Mouse (Mus musculus): ENCODE data around the gene Eml4. TPM values are rescaled to one million over a fixed set of nuclear protein-coding genes. Genes with fewer than 3 reads are reported as not detected.

Eml4 gene
- polyA plus RNA-seq, 1 experiment from 2014 or later = 24.4 TPM

DNA sequence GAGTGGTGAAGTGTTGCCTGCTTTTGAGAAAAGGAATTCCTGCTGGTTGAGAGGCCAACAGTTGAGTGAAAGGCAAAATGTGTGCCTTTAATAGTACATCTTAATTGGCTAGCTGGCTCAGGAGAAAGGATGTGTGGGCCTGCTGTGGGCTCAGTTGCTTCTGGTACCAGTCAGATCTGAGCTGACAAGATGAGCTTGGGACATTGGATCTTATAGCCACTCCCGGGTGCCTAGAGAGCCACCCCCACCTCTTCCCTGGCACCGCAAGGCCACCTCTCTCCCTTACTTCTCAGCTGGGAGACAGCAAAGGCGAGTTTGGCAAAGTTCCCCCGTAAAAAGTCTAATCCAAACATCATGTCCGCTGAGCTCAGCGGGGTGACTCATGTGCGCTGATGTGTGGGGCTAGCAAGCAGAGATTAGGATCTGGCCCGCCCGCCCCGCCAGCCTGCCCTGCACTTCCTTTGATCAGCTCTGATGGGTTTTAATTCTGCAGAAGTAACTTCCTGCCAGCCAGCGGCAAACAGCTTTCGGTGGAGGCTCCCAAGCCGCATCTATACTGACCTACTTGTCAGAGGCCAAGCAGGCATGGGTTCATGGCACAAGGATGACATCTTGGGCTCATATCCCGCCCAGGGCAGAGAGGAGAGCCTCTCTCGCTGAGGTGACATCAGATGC, 38.4 kb upstream of the Eml4 start:
- H3K4me3 ChIP-seq (ENCODE audit: low read depth, low read length) = 0 out of 2 replicates have a peak overlapping the region, but pooled peaks have one; percentile 4
- H3K36me3 ChIP-seq (ENCODE audit: control insufficient read depth, insufficient read depth, low read length) = no peaks in the 10 kb centered on the region
- whole genome bisulfite sequencing (ENCODE audit: insufficient replicate concordance) = 7% methylated on average over 15 of the region's 15 CpGs
- H3K4me1 ChIP-seq (ENCODE audit: control insufficient read depth, insufficient read depth, low read length) = peaks cover 29% of the 10 kb centered on the region
- no peak overlapping the region for H3K9ac ChIP-seq (ENCODE audit: low read depth, low read length)
- ATAC-seq (replicated peaks; ENCODE audit: insufficient number of reproducible peaks, low FRiP score, low TSS enrichment) = peak; percentile 49; the same call in 1 of the 2 replicates
- H3K4me2 ChIP-seq = peak overlapping the region; percentile 38
- H3K9me3 ChIP-seq (replicated peaks; ENCODE audit: control insufficient read depth, low read length) = no peaks in the 10 kb centered on the region
- H3K27me3 ChIP-seq (ENCODE audit: control insufficient read depth, insufficient read depth, low read length) = no peaks in the 10 kb centered on the region
- peak overlapping the region; percentile 50; the same call in 1 of the 2 replicates for H3K27ac ChIP-seq (ENCODE audit: low read depth, low read length)

DNA sequence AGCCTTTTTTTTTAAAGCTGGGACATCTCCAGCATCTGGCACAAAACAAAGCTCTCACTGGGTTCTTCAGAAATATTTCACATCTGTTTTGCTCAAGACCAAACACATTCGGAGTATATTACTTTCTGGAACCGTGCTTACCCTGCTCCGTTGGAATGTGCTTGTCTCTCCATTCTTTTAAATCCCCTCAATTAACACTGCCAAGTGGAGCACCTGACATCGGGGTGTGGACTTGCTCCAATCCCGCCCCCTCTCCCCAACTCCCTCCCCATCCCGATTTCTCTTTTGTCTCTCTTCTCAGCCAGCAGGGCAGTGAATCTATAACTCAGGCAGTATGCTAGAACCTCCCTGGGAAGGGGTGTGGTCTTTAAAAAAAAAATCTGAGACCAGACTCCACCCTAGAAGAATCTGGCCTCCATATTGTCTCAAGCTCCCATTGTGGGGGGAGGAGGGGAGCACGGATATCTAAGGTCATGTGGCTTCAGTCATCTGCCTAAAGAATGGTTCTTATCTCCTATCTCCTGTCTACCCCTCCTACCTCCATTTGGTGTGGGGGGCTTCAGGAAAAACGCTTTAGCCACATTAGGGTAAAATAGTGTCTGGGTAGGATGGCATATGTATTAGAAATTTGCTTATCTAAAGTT, 37.6 kb upstream of the Eml4 start:
- Histone ChIP-seq H3K9me3 (replicated peaks; ENCODE audit: control insufficient read depth, low read length) (no peaks in the 10 kb centered on the region), H3K27ac (ENCODE audit: low read depth, low read length) (peak overlapping the region; percentile 36; the same call in 1 of the 2 replicates), H3K27me3 (ENCODE audit: control insufficient read depth, insufficient read depth, low read length) (no peaks in the 10 kb centered on the region), H3K9ac (ENCODE audit: low read depth, low read length) (no peak overlapping the region), H3K36me3 (ENCODE audit: control insufficient read depth, insufficient read depth, low read length) (no peaks in the 10 kb centered on the region), H3K4me2 (no peak overlapping the region; the same call in 1 of the 2 replicates), H3K4me3 (ENCODE audit: low read depth, low read length) (no peak overlapping the region), H3K4me1 (ENCODE audit: control insufficient read depth, insufficient read depth, low read length) (peaks cover 29% of the 10 kb centered on the region)
- ATAC-seq (replicated peaks; ENCODE audit: insufficient number of reproducible peaks, low FRiP score, low TSS enrichment) = no peak
- 21% methylated on average over 8 of the region's 8 CpGs for WGBS (ENCODE audit: insufficient replicate concordance)

DNA sequence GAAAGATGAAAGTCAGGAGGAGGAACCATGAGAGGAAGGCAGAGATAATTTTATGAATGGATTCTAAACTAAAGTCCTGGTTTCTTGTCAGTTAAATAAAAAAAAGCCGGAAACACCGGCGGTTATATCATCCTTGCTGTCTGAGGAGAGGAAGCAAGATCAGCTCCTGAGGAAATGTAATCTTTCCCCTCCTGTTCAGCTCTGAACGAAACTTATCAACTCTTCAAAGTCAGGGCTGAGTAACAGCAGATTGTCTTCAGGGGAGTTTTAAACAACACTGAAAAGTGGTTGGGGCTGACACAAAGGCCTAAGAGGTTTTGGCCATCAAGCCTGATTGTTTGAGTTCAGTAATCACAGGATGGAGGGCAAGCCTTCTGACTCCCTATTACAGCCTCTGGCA, 35.3 kb upstream of the Eml4 start:
- Histone ChIP-seq H3K27me3 (ENCODE audit: control insufficient read depth, insufficient read depth, low read length) (no peaks in the 10 kb centered on the region), H3K4me2 (no peak overlapping the region), H3K9ac (ENCODE audit: low read depth, low read length) (no peak overlapping the region), H3K36me3 (ENCODE audit: control insufficient read depth, insufficient read depth, low read length) (no peaks in the 10 kb centered on the region), H3K4me1 (ENCODE audit: control insufficient read depth, insufficient read depth, low read length) (peaks cover 24% of the 10 kb centered on the region), H3K9me3 (replicated peaks; ENCODE audit: control insufficient read depth, low read length) (no peaks in the 10 kb centered on the region; the same call in 1 of the 2 replicates), H3K27ac (ENCODE audit: low read depth, low read length) (no peak overlapping the region), H3K4me3 (ENCODE audit: low read depth, low read length) (no peak overlapping the region)
- 22% methylated on average over 4 of the region's 4 CpGs for WGBS (ENCODE audit: insufficient replicate concordance)
- ATAC-seq (replicated peaks; ENCODE audit: insufficient number of reproducible peaks, low FRiP score, low TSS enrichment) = no peak

DNA sequence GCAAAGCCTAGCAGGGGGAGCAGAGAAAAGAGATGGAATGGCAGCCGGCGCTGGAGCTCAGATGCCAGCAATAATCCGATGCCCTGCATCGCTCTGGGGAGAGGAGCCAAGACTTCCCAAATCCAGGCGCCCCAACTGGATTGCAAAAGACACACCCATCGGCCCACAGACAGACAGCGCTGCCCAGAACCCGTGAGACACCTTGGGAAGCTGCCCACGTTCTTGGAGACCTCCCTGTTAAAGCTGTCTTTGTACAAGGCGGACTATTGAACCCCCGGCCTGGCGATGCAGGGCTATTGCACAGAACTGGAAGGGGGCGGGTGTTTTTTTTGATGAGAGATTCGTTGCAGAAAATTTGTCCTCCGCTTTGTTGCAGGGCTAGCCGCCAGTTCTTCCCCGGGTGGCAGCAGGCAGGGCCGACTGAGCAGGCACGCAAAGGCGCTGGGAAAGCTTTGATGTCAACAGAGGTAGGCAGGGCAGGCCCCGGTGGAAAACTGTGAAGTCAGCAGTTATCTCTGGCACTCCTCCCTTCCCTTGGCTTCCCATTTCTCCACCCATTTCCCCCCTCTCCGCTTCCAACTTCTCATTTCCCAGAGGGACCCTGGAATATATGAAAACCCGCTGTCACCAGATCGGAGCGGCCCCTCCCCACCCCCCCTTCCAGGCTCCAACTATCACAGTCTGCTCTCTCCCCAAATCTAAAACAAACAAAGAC, 28.0 kb upstream of the Eml4 start:
- H3K27me3 ChIP-seq (ENCODE audit: control insufficient read depth, insufficient read depth, low read length) = no peaks in the 10 kb centered on the region
- H3K9me3 ChIP-seq (replicated peaks; ENCODE audit: control insufficient read depth, low read length) = no peaks in the 10 kb centered on the region; the same call in 1 of the 2 replicates
- peak; percentile 64; the same call in 1 of the 2 replicates for ATAC-seq (replicated peaks; ENCODE audit: insufficient number of reproducible peaks, low FRiP score, low TSS enrichment)
- peak overlapping the region; percentile 36 for H3K27ac ChIP-seq (ENCODE audit: low read depth, low read length)
- peak overlapping the region; percentile 11; the same call in 1 of the 2 replicates for H3K4me3 ChIP-seq (ENCODE audit: low read depth, low read length)
- peak overlapping the region; percentile 65 for H3K4me2 ChIP-seq
- H3K36me3 ChIP-seq (ENCODE audit: control insufficient read depth, insufficient read depth, low read length) = no peaks in the 10 kb centered on the region
- WGBS (ENCODE audit: insufficient replicate concordance) = 6% methylated on average over 25 of the region's 25 CpGs
- H3K4me1 ChIP-seq (ENCODE audit: control insufficient read depth, insufficient read depth, low read length) = peaks cover 24% of the 10 kb centered on the region
- H3K9ac ChIP-seq (ENCODE audit: low read depth, low read length) = peak overlapping the region; percentile 18; the same call in 1 of the 2 replicates

DNA sequence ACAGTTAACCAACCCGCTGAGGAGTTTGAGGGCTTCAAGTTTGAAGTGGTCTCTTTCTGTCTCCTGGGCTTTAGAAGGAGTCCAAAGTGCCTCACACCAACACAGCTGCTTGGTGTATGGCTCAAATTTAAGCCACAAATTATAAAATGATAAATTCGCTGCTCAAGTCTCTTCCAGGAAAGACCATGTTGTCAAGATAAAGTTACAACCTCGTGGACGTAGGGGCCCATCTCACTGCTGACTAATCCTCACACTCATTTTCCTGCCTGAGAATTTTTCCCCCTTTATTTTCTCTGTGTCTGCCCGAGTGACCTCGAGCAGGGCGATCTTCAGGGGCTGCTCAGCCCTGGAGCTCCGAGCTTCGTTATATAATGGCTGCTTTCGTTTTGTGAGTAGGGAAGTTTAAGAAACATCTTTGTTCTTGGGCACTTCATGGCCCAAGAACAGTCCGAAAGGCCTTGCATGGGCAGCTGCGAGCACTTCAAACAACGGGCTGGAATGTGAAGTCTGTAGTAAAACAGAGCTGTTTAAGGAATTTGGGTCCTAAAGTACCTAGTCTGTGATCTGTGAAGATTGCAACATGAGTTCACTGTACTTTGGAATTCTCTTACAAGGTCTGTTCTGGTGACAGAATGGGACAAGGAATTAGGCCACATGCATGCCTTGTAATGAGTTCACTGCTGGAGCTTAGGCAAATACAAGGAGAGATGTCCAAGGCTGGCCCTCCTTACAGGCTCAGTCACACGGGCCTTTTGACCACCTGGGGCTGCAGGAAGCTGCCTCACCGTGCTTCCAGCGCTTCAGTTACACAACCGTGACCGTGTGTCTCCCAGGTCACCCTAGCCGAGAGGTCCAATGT, 27.1 kb upstream of the Eml4 start:
- Histone ChIP-seq H3K4me2 (peak overlapping the region; percentile 65), H3K4me1 (ENCODE audit: control insufficient read depth, insufficient read depth, low read length) (peaks cover 24% of the 10 kb centered on the region), H3K27me3 (ENCODE audit: control insufficient read depth, insufficient read depth, low read length) (no peaks in the 10 kb centered on the region), H3K27ac (ENCODE audit: low read depth, low read length) (peak overlapping the region; percentile 36), H3K9me3 (replicated peaks; ENCODE audit: control insufficient read depth, low read length) (no peaks in the 10 kb centered on the region; the same call in 1 of the 2 replicates), H3K9ac (ENCODE audit: low read depth, low read length) (0 out of 2 replicates have a peak overlapping the region, but pooled peaks have one; percentile 28), H3K36me3 (ENCODE audit: control insufficient read depth, insufficient read depth, low read length) (no peaks in the 10 kb centered on the region), H3K4me3 (ENCODE audit: low read depth, low read length) (no peak overlapping the region)
- WGBS (ENCODE audit: insufficient replicate concordance) = 38% methylated on average over 19 of the region's 19 CpGs
- no peak for ATAC-seq (replicated peaks; ENCODE audit: insufficient number of reproducible peaks, low FRiP score, low TSS enrichment)

DNA sequence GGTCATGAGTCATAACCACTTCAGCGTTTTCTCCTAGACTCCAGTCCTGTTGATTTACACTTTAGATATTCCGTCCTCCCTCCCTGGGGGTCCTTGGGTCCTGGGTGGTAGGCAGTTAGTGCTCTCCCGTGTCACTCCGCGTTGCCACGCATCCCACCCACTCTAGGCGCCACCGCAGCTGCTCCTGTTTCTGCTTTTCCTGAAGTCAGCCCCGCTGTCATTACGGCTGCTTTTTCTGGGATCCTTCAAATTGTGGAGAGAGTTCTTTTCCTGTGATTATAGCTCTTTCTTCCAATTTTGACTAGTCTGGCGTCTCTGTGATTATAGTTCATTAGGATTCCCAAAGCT, 26.5 kb upstream of the Eml4 start:
- 0 out of 2 replicates have a peak overlapping the region, but pooled peaks have one; percentile 28 for H3K9ac ChIP-seq (ENCODE audit: low read depth, low read length)
- no peaks in the 10 kb centered on the region for H3K27me3 ChIP-seq (ENCODE audit: control insufficient read depth, insufficient read depth, low read length)
- 72% methylated on average over 11 of the region's 11 CpGs for WGBS (ENCODE audit: insufficient replicate concordance)
- peak overlapping the region; percentile 36; the same call in 1 of the 2 replicates for H3K27ac ChIP-seq (ENCODE audit: low read depth, low read length)
- no peaks in the 10 kb centered on the region for H3K36me3 ChIP-seq (ENCODE audit: control insufficient read depth, insufficient read depth, low read length)
- ATAC-seq (replicated peaks; ENCODE audit: insufficient number of reproducible peaks, low FRiP score, low TSS enrichment) = no peak
- H3K4me3 ChIP-seq (ENCODE audit: low read depth, low read length) = no peak overlapping the region
- peaks cover 24% of the 10 kb centered on the region for H3K4me1 ChIP-seq (ENCODE audit: control insufficient read depth, insufficient read depth, low read length)
- H3K9me3 ChIP-seq (replicated peaks; ENCODE audit: control insufficient read depth, low read length) = no peaks in the 10 kb centered on the region; the same call in 1 of the 2 replicates
- no peak overlapping the region for H3K4me2 ChIP-seq

DNA sequence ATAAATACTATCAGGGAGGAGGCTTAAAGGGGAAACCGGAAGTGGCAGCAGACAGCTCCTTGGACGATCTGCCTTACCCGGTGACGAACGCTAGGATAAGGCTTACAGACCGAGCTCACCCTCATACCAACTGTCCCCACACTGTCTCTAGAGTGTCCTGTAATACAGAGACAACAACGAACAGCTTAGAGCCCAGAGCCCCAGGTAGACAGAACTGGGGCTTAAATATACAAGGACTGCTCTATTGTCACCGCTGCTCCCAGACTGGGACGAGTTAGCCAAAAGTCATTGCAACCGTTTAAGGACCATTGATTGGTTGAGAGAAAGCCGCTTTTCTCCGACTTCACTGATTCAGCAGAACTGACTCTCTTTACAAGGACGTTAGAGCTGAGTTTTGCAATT, 15.5 kb upstream of the Eml4 start:
- no peak overlapping the region for H3K4me3 ChIP-seq (ENCODE audit: low read depth, low read length)
- ATAC-seq (replicated peaks; ENCODE audit: insufficient number of reproducible peaks, low FRiP score, low TSS enrichment) = no peak

More for the DNA sequence above, 15.5 kb upstream of the Eml4 start:
- Histone ChIP-seq H3K4me2 (peak overlapping the region; percentile 48), H3K27me3 (ENCODE audit: control insufficient read depth, insufficient read depth, low read length) (no peaks in the 10 kb centered on the region), H3K9me3 (replicated peaks; ENCODE audit: control insufficient read depth, low read length) (no peaks in the 10 kb centered on the region), H3K36me3 (ENCODE audit: control insufficient read depth, insufficient read depth, low read length) (no peaks in the 10 kb centered on the region), H3K27ac (ENCODE audit: low read depth, low read length) (no peak overlapping the region), H3K4me1 (ENCODE audit: control insufficient read depth, insufficient read depth, low read length) (peaks cover 6% of the 10 kb centered on the region; the same call in 1 of the 2 replicates), H3K9ac (ENCODE audit: low read depth, low read length) (no peak overlapping the region)
- WGBS (ENCODE audit: insufficient replicate concordance) = 32% methylated on average over 13 of the region's 13 CpGs
